Mouse (Mus musculus): ENCODE measurements around the gene Dpm3. TPM values are rescaled to one million over a fixed set of nuclear protein-coding genes. Genes with fewer than 3 reads are reported as not detected.

Dpm3 gene
- polyA plus RNA-seq, 1 experiment from 2014 or later, result 119 TPM

DNA sequence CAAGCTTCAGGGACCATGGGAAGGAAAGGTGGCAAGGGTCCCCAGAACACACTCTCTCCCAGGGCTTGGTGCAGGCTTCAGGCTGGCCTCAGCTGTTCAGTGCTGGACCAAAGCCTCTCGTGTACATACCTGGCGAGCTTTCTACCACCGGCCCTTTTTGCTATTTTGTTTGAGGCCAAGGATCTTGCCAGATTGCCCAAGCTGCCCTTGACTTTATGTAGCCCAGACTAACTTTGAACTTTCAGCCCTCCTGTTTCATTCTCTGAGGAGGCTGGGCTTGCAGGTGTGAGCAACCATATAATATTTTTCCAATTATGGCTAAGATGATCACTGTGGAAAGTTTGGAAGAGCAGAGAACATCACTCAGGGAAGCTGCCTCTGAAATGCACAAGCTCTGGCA lies 25.1 kb downstream of the Dpm3 start:
- H3K4me2 ChIP-seq, result no peak overlapping the region
- H3K9ac ChIP-seq, result no peak overlapping the region
- no peaks in the 10 kb centered on the region for H3K36me3 ChIP-seq (ENCODE audit: insufficient read depth)
- no peak overlapping the region for H3K27ac ChIP-seq (ENCODE audit: low read depth)
- H3K4me1 ChIP-seq (ENCODE audit: insufficient read depth), result peaks cover 6% of the 10 kb centered on the region; the same call in 1 of the 2 replicates
- peaks cover 18% of the 10 kb centered on the region for H3K27me3 ChIP-seq (ENCODE audit: insufficient read depth, low read length)
- WGBS, result 83% methylated on average over 3 of the region's 3 CpGs
- TF ChIP-seq CTCF (IDR thresholded peaks at IDR 0.05; ENCODE audit: low read depth), result no peak
- DNase-seq (no peak), ATAC-seq (ENCODE audit: insufficient read depth) (no peak)
- H3K4me3 ChIP-seq (ENCODE audit: low read depth, low read length), result no peak overlapping the region
- H3K9me3 ChIP-seq (ENCODE audit: low read depth, low read length), result no peaks in the 10 kb centered on the region

DNA sequence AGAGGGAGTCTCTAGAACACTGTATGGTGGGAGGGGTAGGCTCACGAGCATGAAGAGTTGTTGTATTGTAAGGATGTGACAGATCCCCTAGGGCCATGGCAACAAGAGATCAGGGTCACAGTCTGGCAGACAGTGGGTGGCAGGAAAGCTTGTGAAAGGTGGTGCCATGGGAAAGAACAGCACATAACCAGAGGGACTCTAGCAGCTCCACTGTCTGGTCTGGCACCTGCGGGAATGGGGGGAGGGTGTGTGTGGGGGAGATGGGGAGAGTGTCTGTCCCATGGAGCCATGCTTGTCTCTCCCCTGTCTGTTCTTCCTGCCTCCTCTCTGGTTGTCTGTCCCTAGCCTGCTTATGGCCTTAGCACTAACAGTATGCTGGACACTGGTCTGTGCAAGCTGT lies 26.4 kb downstream of the Dpm3 start:
- TF ChIP-seq CTCF (IDR thresholded peaks at IDR 0.05; ENCODE audit: low read depth), result no peak
- Histone ChIP-seq H3K4me2 (no peak overlapping the region), H3K4me1 (ENCODE audit: insufficient read depth) (peaks cover 1% of the 10 kb centered on the region; the same call in 1 of the 2 replicates), H3K27ac (ENCODE audit: low read depth) (no peak overlapping the region), H3K9me3 (ENCODE audit: low read depth, low read length) (no peaks in the 10 kb centered on the region), H3K36me3 (ENCODE audit: insufficient read depth) (no peaks in the 10 kb centered on the region), H3K4me3 (ENCODE audit: low read depth, low read length) (no peak overlapping the region), H3K9ac (no peak overlapping the region), H3K27me3 (ENCODE audit: insufficient read depth, low read length) (peaks cover 11% of the 10 kb centered on the region)
- DNase-seq (no peak), ATAC-seq (ENCODE audit: insufficient read depth) (no peak)
- 51% methylated on average over 2 of the region's 2 CpGs for WGBS

DNA sequence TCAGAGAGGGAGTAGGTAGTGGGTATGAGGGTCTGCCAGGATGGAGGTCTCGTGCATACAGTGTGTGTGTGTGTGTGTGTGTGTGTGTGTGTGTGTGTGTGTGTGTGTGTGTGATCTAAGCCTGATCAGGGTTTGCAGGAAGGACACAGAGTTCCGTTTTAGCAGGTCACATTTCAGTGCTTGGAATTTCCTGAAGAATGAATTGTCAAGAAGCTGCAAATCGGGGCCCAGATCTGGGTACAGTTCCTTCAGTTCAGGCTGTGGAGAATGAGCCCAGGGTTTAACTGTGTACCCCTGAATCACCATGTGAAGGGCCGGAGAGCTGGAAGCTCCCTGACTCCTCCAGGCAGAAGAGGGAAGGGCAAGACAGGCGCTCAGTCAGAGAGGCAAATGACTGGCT lies 28.1 kb downstream of the Dpm3 start:
- TF ChIP-seq CTCF (IDR thresholded peaks at IDR 0.05; ENCODE audit: low read depth), result no peak
- Histone ChIP-seq H3K9ac (no peak overlapping the region), H3K4me1 (ENCODE audit: insufficient read depth) (no peaks in the 10 kb centered on the region), H3K27me3 (ENCODE audit: insufficient read depth, low read length) (no peaks in the 10 kb centered on the region), H3K27ac (ENCODE audit: low read depth) (no peak overlapping the region; the same call in 1 of the 2 replicates), H3K4me2 (no peak overlapping the region), H3K9me3 (ENCODE audit: low read depth, low read length) (no peaks in the 10 kb centered on the region), H3K36me3 (ENCODE audit: insufficient read depth) (no peaks in the 10 kb centered on the region), H3K4me3 (ENCODE audit: low read depth, low read length) (no peak overlapping the region)
- 52% methylated on average over 5 of the region's 5 CpGs for WGBS
- ATAC-seq (ENCODE audit: insufficient read depth) (no peak), DNase-seq (peak; percentile 20)

DNA sequence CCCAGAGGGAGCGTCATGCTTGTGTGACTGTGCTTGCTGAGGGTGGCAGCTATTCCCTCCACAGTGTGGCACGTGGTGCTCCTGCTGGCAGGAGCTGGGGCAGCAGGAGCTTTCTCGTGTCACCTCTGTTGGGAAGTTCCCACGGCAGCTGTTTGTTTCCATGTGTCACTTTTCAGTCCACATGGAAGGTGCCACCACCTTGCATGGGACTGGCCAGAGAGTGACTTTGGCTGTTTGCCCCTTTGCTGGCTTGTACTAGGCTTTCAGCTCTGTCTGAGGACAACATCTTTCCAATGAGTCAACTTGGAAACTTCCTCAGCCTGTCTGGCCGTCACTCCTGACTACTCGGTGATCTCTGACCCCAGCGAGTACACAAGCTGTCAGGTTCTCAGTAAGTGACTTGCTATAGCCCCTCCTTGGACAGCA lies 29.4 kb downstream of the Dpm3 start:
- 17% methylated on average over 7 of the region's 7 CpGs for WGBS
- H3K36me3 ChIP-seq (ENCODE audit: insufficient read depth), result no peaks in the 10 kb centered on the region
- no peak for ATAC-seq (ENCODE audit: insufficient read depth)
- no peak overlapping the region for H3K9ac ChIP-seq
- TF ChIP-seq CTCF (IDR thresholded peaks at IDR 0.05; ENCODE audit: low read depth), result 0 out of 2 replicates have a peak, but pooled peaks have one; percentile 2
- no peak overlapping the region for H3K27ac ChIP-seq (ENCODE audit: low read depth)
- no peak overlapping the region for H3K4me3 ChIP-seq (ENCODE audit: low read depth, low read length)
- no peak overlapping the region for H3K4me2 ChIP-seq
- H3K27me3 ChIP-seq (ENCODE audit: insufficient read depth, low read length), result no peaks in the 10 kb centered on the region
- DNase-seq, result no peak
- no peaks in the 10 kb centered on the region for H3K9me3 ChIP-seq (ENCODE audit: low read depth, low read length)
- no peaks in the 10 kb centered on the region for H3K4me1 ChIP-seq (ENCODE audit: insufficient read depth)

DNA sequence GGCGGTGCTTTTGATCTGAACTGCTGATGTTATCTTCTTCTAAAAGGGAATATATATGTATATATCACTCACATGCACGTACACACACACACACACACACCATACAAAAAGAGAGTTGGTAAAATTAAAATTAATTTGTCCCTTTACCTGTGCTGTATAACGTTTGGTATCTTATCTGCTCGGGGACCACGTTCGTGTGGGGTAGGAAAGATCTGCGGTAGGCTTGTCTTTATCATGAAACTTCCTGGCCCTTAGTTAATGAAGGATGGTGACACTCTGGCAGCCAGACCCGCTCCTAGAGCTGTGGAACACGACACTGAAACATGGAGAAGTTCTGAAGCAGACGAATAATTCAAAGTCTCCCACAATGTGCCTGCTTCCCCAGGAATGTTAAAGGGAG lies 32.7 kb downstream of the Dpm3 start:
- no peak for ATAC-seq (ENCODE audit: insufficient read depth)
- Histone ChIP-seq H3K9me3 (ENCODE audit: low read depth, low read length) (no peaks in the 10 kb centered on the region), H3K27me3 (ENCODE audit: insufficient read depth, low read length) (no peaks in the 10 kb centered on the region), H3K4me1 (ENCODE audit: insufficient read depth) (no peaks in the 10 kb centered on the region), H3K36me3 (ENCODE audit: insufficient read depth) (no peaks in the 10 kb centered on the region), H3K27ac (ENCODE audit: low read depth) (no peak overlapping the region), H3K4me2 (no peak overlapping the region), H3K4me3 (ENCODE audit: low read depth, low read length) (no peak overlapping the region), H3K9ac (no peak overlapping the region)
- DNase-seq, result no peak
- TF ChIP-seq CTCF (IDR thresholded peaks at IDR 0.05; ENCODE audit: low read depth), result no peak
- WGBS, result 48% methylated on average over 10 of the region's 10 CpGs

DNA sequence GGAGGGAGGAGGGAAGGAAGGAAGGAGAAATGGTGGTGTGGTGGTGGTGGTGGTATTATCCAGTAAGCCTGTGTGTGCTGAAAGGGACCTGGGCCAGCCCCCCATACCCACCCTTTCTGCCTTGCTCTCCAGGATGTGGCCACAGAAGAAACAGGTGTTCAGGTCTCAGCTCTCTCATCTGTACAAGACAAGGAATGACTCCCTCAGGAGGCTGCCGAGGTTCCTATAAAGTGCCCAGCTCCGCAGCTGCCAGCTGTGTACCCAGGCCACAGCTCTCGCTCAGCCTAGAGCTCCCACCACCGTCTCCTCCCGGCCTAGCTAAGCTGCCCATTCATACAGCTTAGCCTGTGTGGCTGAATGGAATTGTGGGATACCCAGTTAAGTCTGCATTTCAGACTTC lies 33.1 kb downstream of the Dpm3 start:
- Histone ChIP-seq H3K9me3 (ENCODE audit: low read depth, low read length) (no peaks in the 10 kb centered on the region), H3K27me3 (ENCODE audit: insufficient read depth, low read length) (no peaks in the 10 kb centered on the region), H3K36me3 (ENCODE audit: insufficient read depth) (no peaks in the 10 kb centered on the region), H3K4me3 (ENCODE audit: low read depth, low read length) (no peak overlapping the region), H3K9ac (no peak overlapping the region), H3K27ac (ENCODE audit: low read depth) (no peak overlapping the region), H3K4me1 (ENCODE audit: insufficient read depth) (no peaks in the 10 kb centered on the region), H3K4me2 (no peak overlapping the region)
- DNase-seq (no peak), ATAC-seq (ENCODE audit: insufficient read depth) (no peak)
- WGBS, result 63% methylated on average over 5 of the region's 5 CpGs
- no peak for TF ChIP-seq CTCF (IDR thresholded peaks at IDR 0.05; ENCODE audit: low read depth)

DNA sequence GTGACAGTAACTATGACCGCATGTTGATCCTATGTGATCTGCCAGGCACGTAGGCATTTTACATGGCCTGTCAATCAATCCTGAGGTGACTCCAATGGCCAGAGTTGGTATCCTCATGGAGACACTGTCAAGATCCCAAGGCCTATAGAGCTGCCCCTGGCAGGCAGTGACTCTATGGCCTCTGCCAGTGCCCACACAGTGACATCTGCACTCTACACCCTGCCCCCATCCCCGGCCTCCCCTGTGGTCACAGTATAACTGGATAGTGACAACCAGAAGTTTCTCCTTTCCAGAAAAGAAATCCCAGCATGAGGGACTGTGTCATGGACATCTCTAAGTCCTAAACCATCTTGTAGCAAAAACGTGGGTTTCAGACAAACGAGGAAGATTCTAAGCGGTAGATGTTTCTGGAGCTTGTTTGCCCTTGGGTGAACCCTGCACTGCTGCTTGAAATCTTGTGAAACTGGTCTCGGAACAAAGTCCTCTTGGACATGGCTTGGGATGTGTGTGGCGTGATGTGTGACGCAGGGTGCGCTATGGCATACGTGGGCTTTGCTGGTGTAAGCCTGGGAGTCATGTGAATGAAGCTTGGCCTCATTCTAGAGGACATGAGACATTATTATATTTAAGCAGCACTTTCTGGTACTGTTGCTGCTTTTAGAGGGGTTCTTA lies 34.2 kb downstream of the Dpm3 start:
- DNase-seq, result no peak
- Histone ChIP-seq H3K36me3 (ENCODE audit: insufficient read depth) (no peaks in the 10 kb centered on the region), H3K27me3 (ENCODE audit: insufficient read depth, low read length) (no peaks in the 10 kb centered on the region), H3K9me3 (ENCODE audit: low read depth, low read length) (no peaks in the 10 kb centered on the region), H3K9ac (no peak overlapping the region), H3K4me1 (ENCODE audit: insufficient read depth) (no peaks in the 10 kb centered on the region), H3K27ac (ENCODE audit: low read depth) (no peak overlapping the region), H3K4me2 (no peak overlapping the region), H3K4me3 (ENCODE audit: low read depth, low read length) (no peak overlapping the region)
- 82% methylated on average over 11 of the region's 11 CpGs for WGBS
- TF ChIP-seq CTCF (IDR thresholded peaks at IDR 0.05; ENCODE audit: low read depth), result no peak
- no peak for ATAC-seq (ENCODE audit: insufficient read depth)

Data from lung, embryonic 14.5 days (tissue).